Comparison of ENCODE assay signal across 8 mouse cellular contexts in genomic region chr17:24220435-24221411, GRCm38 (mm10). TPM values are rescaled to one million over a fixed set of nuclear protein-coding genes. Genes with fewer than 3 reads are reported as not detected.
DNase-seq lines count a peak whose midpoint lies in the region; ATAC-seq and TF ChIP-seq lines count a peak whose summit lies in the region.

Tedc2 (minus strand) TSS chr17:24220851.

- peak; percentile 57 for TF ChIP-seq POLR2A in myocyte (IDR thresholded peaks at IDR 0.05; ENCODE audit: insufficient read length, low read depth)

- no peaks in the 10 kb centered on the region for H3K27me3 ChIP-seq in heart, embryonic 13.5 days (replicated peaks)
- H3K27me3 ChIP-seq in liver, embryonic 11.5 days (replicated peaks; ENCODE audit: control insufficient read depth, insufficient read depth, low read length): no peaks in the 10 kb centered on the region
- no peaks in the 10 kb centered on the region for H3K27me3 ChIP-seq in myocyte (ENCODE audit: control insufficient read depth, insufficient read depth, insufficient read length)

- H3K36me3 ChIP-seq in heart, embryonic 13.5 days: peaks cover 62% of the 10 kb centered on the region
- peaks cover 44% of the 10 kb centered on the region for H3K36me3 ChIP-seq in liver, embryonic 11.5 days (ENCODE audit: control insufficient read depth, insufficient read depth, low read length)
- no peaks in the 10 kb centered on the region for H3K36me3 ChIP-seq in myocyte (ENCODE audit: control insufficient read depth, insufficient read depth)

- no peaks in the 10 kb centered on the region for H3K9me3 ChIP-seq in heart, embryonic 13.5 days
- H3K9me3 ChIP-seq in liver, embryonic 11.5 days (ENCODE audit: control insufficient read depth, low read length): no peaks in the 10 kb centered on the region

- peak; percentile 95 for DNase-seq in kidney, postnatal 10 days
- DNase-seq in liver, embryonic 11.5 days (ENCODE audit: low spot score): peak; percentile 92
- DNase-seq in spleen, postnatal 4 days (ENCODE audit: low spot score in 2 of 2): peak; percentile 93 to 94

- H3K79me2 ChIP-seq in myocyte (ENCODE audit: control insufficient read depth, insufficient read depth): no peaks in the 10 kb centered on the region

- peak within 1 kb of the TSS; percentile 75 for H3K27ac ChIP-seq in brown adipose tissue, adult 24 weeks (replicated peaks; ENCODE audit: low read depth, low read length)
- H3K27ac ChIP-seq in heart, embryonic 13.5 days (replicated peaks): peak within 1 kb of the TSS; percentile 73
- H3K27ac ChIP-seq in liver, embryonic 11.5 days (ENCODE audit: low read depth, low read length): peak within 1 kb of the TSS; percentile 82

- H3ac ChIP-seq in myocyte (ENCODE audit: control insufficient read depth, insufficient read length): peak within 1 kb of the TSS; percentile 29

- peaks cover 4% of the 10 kb centered on the region; the same call in 1 of the 2 replicates for H3K4me1 ChIP-seq in brown adipose tissue, adult 24 weeks (ENCODE audit: control insufficient read depth, insufficient read depth, insufficient read length, low read length)
- peaks cover 14% of the 10 kb centered on the region for H3K4me1 ChIP-seq in heart, embryonic 13.5 days
- peaks cover 18% of the 10 kb centered on the region for H3K4me1 ChIP-seq in liver, embryonic 11.5 days (replicated peaks; ENCODE audit: control insufficient read depth, insufficient read depth, low read length)

- H3K4me3 ChIP-seq in brown adipose tissue, adult 24 weeks (ENCODE audit: insufficient read depth, low read depth, low read length): peak within 1 kb of the TSS; percentile 84
- peak within 1 kb of the TSS; percentile 89 for H3K4me3 ChIP-seq in heart, embryonic 13.5 days
- peak within 1 kb of the TSS; percentile 76 for H3K4me3 ChIP-seq in liver, embryonic 11.5 days (ENCODE audit: low read depth, low read length)
- peak within 1 kb of the TSS; percentile 43 for H3K4me3 ChIP-seq in myocyte

- ATAC-seq in CD4-positive, CD25-positive, alpha-beta regulatory T cell, adult 4 months: peak; percentile 99
- peak; percentile 91 for ATAC-seq in erythroid progenitor cell, adult 5-6 weeks (replicated peaks; ENCODE audit: low FRiP score, poor library complexity, severe bottlenecking)
- peak; percentile 82 for ATAC-seq in heart, embryonic 13.5 days (ENCODE audit: extremely low read depth, insufficient number of reproducible peaks, low FRiP score, low TSS enrichment)
- peak; percentile 88 for ATAC-seq in liver, embryonic 11.5 days (replicated peaks; ENCODE audit: low FRiP score)

- WGBS in heart, embryonic 13.5 days: 3% methylated on average over 41 of the region's 41 CpGs
- 2% methylated on average over 41 of the region's 41 CpGs for WGBS in liver, embryonic 11.5 days

- peak within 1 kb of the TSS; percentile 91 for H3K9ac ChIP-seq in heart, embryonic 13.5 days
- H3K9ac ChIP-seq in liver, embryonic 11.5 days (ENCODE audit: low read depth, low read length): peak within 1 kb of the TSS; percentile 87

- peak within 1 kb of the TSS; percentile 88 for H3K4me2 ChIP-seq in heart, embryonic 13.5 days
- peak within 1 kb of the TSS; percentile 86 for H3K4me2 ChIP-seq in liver, embryonic 11.5 days
- H3K4me2 ChIP-seq in myocyte (ENCODE audit: low read depth): peak within 1 kb of the TSS; percentile 88

TF ChIP-seq in myocyte, 11 proteins besides CTCF, POLR2A, EP300 and RAD21:
- TF ChIP-seq TCF3 (IDR thresholded peaks at IDR 0.05; ENCODE audit: insufficient read length, low read depth) (no peak), USF1 (IDR thresholded peaks at IDR 0.05; ENCODE audit: low read depth) (no peak), E2F4 (IDR thresholded peaks at IDR 0.05; ENCODE audit: insufficient read depth) (peak; percentile 86), CEBPB (IDR thresholded peaks at IDR 0.05; ENCODE audit: insufficient read depth, poor library complexity, severe bottlenecking) (0 out of 2 replicates have a peak, but pooled peaks have one; percentile 33), POLR2AphosphoS2 (IDR thresholded peaks at IDR 0.05; ENCODE audit: insufficient read length, low read depth) (peak; percentile 73)

RNA-seq across cellular contexts. Expression of gene Tedc2, which starts in this region (rescaled TPM):
- 10 to 100 TPM in 1 of 2 experiments, 1 to 10 TPM in 1; 8.9 to 17.5 TPM for polyA plus RNA-seq in CD4-positive, CD25-positive, alpha-beta regulatory T cell, adult 4 months (2017; shearing (Covaris generic))
- 2.2 and 4.2 TPM in 2 replicates for polyA plus RNA-seq in brown adipose tissue, adult 24 weeks (2012; ENCODE audit: insufficient read depth, insufficient read length, missing spikeins)
- total RNA-seq in erythroid progenitor cell, adult 5-6 weeks (2015; ENCODE audit: low replicate concordance): 13.8 and 19.8 TPM in 2 replicates
- 16.2 and 17.2 TPM in 2 replicates for total RNA-seq in erythroid progenitor cell, adult 5-6 weeks (2017; ENCODE audit: low replicate concordance)
- 6.2 and 7.0 TPM in 2 replicates for polyA plus RNA-seq in heart, embryonic 13.5 days (2015; fragmentation: Nextera tagmentation; extraction: Ambion mirVana)
- polyA plus RNA-seq in liver, embryonic 11.5 days (2014; fragmentation: Nextera tagmentation; extraction: Ambion mirVana): 16.6 and 17.2 TPM in 2 replicates
- polyA plus RNA-seq in myocyte (2012; fragmentation: generic; extraction: Trizol): 3.7 TPM

Comparison
In these comparisons a context has a peak if more than half of its experiments do, and no peak if none do; other contexts are left out.
1. Peak in every context shown above with its lines: DNase-seq, ATAC-seq, H3K4me3 ChIP-seq and H3K27ac ChIP-seq.